Mouse (Mus musculus) erythroblast, embryonic 14.5 days (primary cell): ENCODE results near the gene Dapk3.

Experiments
- GATA1 ChIP-seq: IDR thresholded peaks from 2 replicates; pipeline ENCODE4 v1.6.1; 2012; ENCODE audit warnings: low read length, inconsistent platforms, mixed read lengths
- TAL1 ChIP-seq: IDR thresholded peaks from 3 replicates; pipeline ENCODE4 v1.6.1; 2012; ENCODE audit warnings: low read length, inconsistent platforms, mixed read lengths

DNA sequence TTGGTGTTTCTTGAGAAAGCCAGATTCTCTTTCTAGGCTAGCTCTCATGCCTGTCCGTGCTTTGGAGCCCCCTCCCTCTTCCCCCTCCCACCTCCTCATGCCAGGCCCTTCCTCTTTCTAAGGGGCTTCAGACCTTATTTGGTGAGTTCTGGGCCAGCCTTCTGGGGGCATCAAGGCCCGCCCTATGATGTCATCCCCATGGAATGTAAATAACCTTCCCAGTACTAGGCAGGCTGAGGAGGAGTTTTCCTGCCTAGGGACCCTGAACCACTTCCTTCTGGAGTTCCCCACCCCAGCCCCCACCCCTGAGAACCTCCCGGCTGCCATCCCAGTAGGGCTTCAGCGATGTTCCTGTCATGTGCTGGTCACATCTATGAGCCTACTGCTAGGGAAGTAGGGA lies 2.0 kb downstream of the Dapk3 start:
- TF ChIP-seq GATA1 (no peak), TAL1 (no peak)
